Mouse (Mus musculus) urinary bladder, postnatal 14 days (tissue): ENCODE results near the gene Gm11116.
"Not testable (repeated sequence)": the region's sequence is repeated elsewhere in the genome, so short reads cannot be mapped to it uniquely, and the experiment has no call there.

Experiments used
- DNase-seq: peaks from one replicate; pipeline ENCODE4 v3.0.0; 2021; ENCODE audit warnings: low spot score

The Gm11116 gene

DNA sequence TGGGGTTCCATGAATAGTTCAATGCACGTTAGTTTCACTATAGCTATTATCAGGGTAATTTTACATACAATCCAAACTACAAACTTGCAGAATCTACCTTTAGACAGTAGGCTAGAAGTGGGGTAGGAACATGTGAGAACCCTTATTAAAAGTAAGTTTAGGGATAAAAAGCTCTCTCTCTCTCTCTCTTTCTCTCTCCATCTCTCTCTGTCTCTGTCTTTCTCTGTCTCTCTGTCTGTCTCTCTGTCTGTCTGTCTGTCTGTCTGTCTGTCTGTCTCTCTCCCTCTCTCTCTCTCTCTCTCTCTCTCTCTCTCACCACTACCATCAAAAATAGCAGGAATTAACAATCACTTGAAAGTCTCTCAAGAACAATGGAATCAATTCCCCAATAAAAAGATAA lies at the start of gene Gm11116:
Gene Gm11116 (minus strand): TSS at position 101 of the 400 bp plus-strand sequence.
- no peak for DNase-seq

DNA sequence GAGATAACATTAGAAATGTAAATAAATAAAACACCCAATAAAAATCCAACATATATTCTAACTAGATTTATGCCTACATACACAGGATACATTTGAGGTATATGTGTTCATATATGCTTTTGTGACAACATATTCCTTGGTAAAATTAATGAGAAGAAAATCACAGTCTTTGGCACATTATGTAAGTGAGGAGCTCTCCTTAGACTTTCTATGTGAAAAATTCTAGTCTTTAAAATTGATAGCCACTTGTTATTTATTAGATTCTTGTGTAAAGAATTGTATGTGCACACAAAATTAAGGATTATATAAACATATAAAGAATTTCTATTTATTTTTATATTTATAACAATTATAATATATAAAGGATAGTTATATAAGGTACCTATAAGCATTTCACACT lies 42.7 kb upstream of the Gm11116 start, which contains the start of gene Gm11115:
Gene Gm11115 (minus strand): TSS at position 101 of the 400 bp plus-strand sequence.
- DNase-seq, result no peak

DNA sequence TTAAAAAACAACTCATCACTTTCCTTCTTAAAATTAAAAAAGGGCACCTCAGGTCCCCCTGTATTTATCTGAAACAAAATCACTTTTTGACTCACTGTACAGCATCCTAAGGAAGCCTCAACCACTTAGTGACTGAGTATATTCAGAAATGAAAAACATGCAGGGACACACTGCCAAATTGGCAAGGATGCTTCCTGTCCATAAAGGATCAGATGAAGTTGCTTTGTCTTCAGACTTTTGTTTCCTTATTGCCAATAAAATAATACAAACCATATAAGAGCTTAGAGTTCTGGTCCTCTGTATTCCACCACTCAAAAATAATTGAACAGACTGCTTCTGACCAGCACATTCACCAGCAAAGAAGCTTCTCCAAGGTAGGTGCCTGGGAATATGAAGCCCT lies 25.1 kb downstream of the Gm11116 start, which contains the start of gene Smr2:
Gene Smr2 (plus strand): TSS at position 301 of the 400 bp plus-strand sequence.
- DNase-seq, result not testable (repeated sequence)
